Mouse (Mus musculus) neutrophil, adult 5-6 weeks (primary cell): Measurements from ENCODE around the gene Dolk. TPM values are rescaled to one million over a fixed set of nuclear protein-coding genes. Genes with fewer than 3 reads are reported as not detected.

Source experiments
- ATAC-seq: fragments of 151-379, 151-347 bp; 2 replicates; pipeline ENCODE4 v1.8.0; 2017; ENCODE audit warnings: mild to moderate bottlenecking, moderate TSS enrichment; ENCODE audit not compliant: insufficient number of reproducible peaks, poor library complexity, low FRiP score, severe bottlenecking; ENCODE audit errors: extremely low read depth
- total RNA-seq: library from RNA; stranded (forward); fragments of 200-1000 nt; gene quantifications from 2 replicates; pipeline ENCODE4 v1.2.3, GENCODE M21; 2017

Gene Dolk
- total RNA-seq, 1 experiment from 2014 or later: 9.0 TPM

GRCm38 (mm10) chr2:30270134-30270533, 16.0 kb downstream of the Dolk start:
- ATAC-seq: peak; percentile 75

DNA sequence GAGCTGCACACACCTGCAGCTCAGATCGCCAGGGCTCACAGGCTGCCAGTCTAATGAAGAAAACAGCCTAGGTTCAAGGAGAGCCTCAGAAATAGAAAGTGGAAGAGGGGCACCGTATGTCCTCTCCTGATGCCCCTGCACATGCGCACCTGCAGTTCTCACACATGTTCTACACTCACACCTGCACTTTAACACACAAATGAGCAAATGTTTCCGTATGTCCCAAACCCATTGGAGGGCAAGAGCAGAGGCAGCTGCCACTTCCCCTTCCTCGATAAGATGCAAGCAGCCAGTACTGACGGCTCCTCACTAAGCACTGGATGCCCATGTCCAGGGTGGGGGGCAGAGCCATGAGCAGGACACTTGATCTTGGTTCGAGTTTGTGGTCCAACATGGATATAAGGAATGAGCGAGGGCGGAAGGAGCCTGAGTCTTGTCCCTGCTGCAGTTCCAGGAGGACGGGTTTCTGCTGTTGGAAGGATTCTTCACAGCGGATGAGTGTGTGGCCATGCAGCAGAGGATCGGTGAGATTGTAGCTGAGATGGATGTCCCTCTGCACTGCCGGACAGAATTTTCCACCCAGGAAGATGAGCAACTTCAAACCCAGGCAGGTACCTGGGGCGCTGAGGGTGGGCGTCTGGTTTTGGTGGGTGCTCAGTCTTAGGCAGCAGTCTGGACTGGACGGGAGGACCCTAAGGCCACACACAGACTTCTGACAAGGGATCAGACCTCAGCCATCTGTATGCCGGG, 16.7 kb downstream of the Dolk start:
- ATAC-seq: no peak

DNA sequence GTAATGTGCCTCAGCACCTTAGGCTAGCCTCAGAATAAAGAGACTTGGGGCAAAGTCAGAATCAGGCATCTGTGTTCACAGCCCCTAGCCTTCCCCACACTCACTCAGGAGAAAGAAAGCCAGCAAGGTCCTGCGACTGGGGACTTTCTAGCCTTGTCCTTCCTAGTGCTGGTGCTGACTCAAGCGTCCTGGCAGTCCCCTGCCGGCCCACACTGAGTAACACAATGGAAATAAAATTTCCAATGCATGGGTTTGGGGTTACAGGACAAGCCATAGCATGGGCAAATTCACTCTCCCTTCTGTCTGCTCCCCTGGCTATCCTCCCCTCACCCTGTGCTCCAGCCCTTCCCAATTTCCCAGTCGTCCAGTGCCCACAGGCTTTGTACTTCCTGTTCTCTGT, 17.8 kb downstream of the Dolk start:
- no peak for ATAC-seq

GRCm38 (mm10) chr2:30267466-30267865, 18.7 kb downstream of the Dolk start:
- no peak for ATAC-seq

- ATAC-seq: no peak
Observed at GRCm38 (mm10) chr2:30266392-30266941, 19.7 kb downstream of the Dolk start.

- no peak for ATAC-seq
Observed at GRCm38 (mm10) chr2:30265767-30266253, 20.3 kb downstream of the Dolk start, which contains the start of gene Phyhd1. Phyhd1 (plus strand) TSS chr2:30266203.

DNA sequence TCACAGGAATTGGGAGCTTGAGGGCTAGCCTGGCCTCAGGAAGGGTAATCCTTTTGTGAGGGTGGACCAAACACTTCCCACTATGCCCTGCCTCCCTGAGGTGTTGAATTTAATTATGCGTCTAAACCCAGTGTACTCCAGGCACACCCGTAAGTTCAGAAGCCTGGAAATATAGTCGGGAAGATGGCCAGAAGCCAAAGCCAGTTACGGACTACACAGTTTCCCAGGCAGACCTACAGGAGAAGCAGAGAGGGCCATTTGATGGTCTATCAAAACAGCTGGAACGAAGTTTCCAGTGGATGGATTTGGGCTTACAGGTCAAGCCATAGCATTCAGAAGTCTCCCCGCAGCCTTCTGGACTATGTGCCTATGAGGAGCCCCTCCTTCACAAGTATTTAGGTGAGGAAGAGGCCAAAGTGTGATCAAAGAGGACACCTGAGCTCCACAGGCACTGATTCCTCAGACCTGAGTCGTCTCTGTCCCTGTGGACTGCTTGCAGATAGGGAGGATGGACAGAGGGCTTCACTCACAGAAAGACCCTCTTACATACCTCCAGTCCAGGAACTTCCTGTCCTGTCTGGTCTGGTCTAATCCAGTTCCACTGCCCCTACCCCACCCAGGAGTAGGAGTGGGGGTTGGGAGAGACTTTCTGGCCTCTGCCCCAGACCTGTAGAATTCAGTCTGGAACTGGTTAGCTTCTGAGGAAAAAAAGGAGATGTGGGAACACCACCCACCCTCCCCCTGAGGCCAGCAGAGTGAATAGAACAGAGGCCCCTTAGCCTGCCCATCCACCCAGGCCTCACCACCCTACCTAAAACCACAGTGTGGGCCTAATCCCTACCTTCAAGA, 21.2 kb downstream of the Dolk start:
- ATAC-seq: no peak

DNA sequence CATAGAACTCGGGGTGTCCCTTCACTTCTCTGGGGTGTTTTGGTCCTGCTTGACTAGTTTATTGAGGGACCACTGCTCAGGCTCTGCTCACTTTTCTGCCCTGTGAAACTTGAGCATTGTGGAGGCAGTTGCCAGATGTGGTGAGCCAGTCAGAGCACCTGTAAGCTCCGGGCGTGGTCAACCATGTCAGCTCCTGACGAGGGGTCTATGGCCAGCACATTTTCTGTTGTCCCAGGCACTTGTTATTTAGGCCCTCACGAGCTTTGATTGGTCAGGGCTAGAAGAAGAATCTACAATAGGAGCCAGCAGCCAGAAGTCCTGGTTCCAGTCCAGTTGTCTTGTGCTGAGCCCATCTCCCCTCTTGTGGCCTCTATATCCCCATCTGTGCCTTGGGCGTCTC, 22.3 kb downstream of the Dolk start:
- ATAC-seq: no peak

- no peak for ATAC-seq
Observed at GRCm38 (mm10) chr2:30262840-30263441, 23.2 kb downstream of the Dolk start.

GRCm38 (mm10) chr2:30261921-30262839, 24.0 kb downstream of the Dolk start:
- ATAC-seq: no peak

DNA sequence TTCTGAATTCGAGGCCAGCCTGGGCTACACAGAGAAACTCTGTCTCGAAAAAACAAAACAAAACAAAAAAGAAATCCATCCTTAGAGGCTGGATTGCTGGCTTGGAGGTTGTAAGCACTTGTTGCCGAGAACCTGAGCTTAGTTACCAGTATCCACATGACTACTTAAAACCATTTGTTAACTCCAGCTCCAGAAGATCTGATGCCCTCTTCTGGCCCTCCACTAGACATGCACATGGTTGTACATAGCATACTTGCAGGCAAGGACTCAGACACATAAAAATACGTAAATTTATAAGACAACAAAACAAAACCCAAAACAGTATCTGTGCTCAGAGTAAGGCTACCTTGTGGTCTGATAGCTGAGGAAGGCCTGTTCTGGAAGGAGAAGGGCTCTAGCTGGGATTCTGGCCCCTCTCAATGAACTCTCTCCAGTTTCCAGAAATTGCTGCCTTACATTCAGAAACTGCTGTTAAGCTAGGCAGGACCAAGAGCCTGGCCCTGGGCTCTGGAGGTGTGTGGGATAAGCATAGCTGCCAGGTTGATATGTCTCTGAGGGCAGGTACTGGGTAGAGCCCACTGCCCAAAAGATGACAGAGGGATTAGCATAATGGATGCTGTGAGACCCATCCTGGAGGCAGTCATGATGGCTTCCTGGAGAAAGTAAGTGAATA, 24.9 kb downstream of the Dolk start:
- no peak for ATAC-seq

DNA sequence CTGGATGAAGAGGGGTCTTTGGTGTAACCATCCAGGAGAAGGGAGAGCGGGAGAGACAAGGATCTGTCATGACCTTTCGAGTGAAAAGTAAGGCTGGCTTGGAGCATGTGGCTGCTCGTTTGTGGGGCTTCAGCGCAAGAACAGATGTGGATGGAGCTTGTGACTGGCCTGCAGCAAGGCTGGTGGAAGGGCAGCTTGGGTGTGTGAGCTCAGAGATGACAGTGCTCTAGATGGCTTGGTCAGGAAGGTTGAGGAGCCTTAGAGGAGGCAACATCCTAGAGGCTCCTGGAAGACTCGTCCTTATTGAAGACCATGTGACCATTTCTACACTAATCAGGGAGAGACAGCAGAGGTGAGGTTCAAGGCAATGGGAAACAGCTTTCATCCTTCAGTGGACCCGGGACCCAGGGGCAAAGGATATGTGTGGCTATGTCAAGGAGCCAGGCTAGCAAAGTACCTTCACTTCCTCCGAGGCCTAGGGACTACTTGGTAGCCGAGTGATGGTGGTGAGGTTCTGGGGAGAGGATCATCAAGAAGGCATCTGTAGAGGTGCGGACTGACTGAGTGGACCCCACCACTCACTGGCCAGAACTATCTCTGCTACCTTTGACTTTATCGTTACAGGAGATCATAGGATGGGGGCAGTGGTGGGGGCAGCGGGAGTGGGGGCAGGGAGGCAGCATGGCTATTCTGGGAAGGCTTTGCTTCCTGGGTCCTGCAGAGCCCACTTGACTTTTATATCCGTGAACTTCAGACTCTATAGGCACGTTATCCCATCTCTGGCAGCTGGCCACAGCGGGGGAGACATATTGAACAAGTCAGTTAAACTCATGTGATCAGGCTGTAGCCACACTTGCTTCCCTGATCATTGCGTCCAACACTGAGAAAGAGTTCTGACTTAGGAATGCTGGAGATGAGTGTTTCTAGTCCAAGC, 26.7 kb downstream of the Dolk start:
- ATAC-seq: no peak

DNA sequence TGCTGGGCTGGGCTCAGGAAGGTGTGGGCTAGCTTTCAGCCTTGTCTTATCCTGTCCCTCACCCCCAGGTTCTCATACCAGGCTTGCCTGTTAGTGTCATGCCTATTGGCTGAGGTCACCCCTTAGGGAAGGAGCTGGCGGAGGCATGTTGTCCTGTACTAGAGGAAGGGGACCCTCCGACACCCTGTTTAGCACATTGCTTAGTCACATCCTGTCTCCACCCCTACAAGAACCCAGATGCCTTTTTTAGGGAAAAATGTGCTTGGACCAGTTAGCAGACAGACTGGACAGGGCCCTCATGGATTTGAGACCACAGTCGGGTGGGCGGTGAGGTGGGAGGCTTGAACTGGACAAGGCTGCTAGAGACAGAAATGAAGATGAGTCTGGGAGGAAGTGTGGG, 27.5 kb downstream of the Dolk start:
- no peak for ATAC-seq

- no peak for ATAC-seq
Observed at GRCm38 (mm10) chr2:30257699-30258460, 28.3 kb downstream of the Dolk start.

GRCm38 (mm10) chr2:30256616-30257350, 29.4 kb downstream of the Dolk start:
- ATAC-seq: no peak
